Mouse (Mus musculus) embryo, embryonic 11 days (tissue): Measurements from ENCODE around the gene Myt1l.

Experiments
- DNase-seq: peaks from one replicate; pipeline ENCODE4 v3.0.0-alpha.2; 2015

The Myt1l gene

GRCm38 (mm10) chr12:29570351-29570750, 42.2 kb downstream of the Myt1l start:
- no peak for DNase-seq

- DNase-seq = no peak
These were observed 43.4 kb downstream of the Myt1l start for GRCm38 (mm10) chr12:29571613-29572012.

GRCm38 (mm10) chr12:29593787-29594186, 65.6 kb downstream of the Myt1l start:
- DNase-seq = no peak

- peak; percentile 10 for DNase-seq
These were observed 71.7 kb downstream of the Myt1l start for GRCm38 (mm10) chr12:29599916-29600315.

GRCm38 (mm10) chr12:29601223-29601622, 73.0 kb downstream of the Myt1l start:
- no peak for DNase-seq

GRCm38 (mm10) chr12:29604659-29605058, 76.5 kb downstream of the Myt1l start:
- no peak for DNase-seq

- DNase-seq = no peak
These were observed 76.9 kb downstream of the Myt1l start for GRCm38 (mm10) chr12:29605124-29605523.

GRCm38 (mm10) chr12:29606221-29606620, 78.0 kb downstream of the Myt1l start:
- no peak for DNase-seq

- DNase-seq = no peak
These were observed 89.6 kb downstream of the Myt1l start for GRCm38 (mm10) chr12:29617746-29618145.

- DNase-seq = no peak
These were observed 93.3 kb downstream of the Myt1l start for GRCm38 (mm10) chr12:29621530-29621929.

GRCm38 (mm10) chr12:29627956-29628750, 100.0 kb downstream of the Myt1l start:
- DNase-seq = peak; percentile 52

- no peak for DNase-seq
These were observed 101.8 kb downstream of the Myt1l start for GRCm38 (mm10) chr12:29629875-29630538.

GRCm38 (mm10) chr12:29634509-29634908, 106.3 kb downstream of the Myt1l start:
- no peak for DNase-seq

GRCm38 (mm10) chr12:29639543-29640196, 111.5 kb downstream of the Myt1l start:
- peak; percentile 71 for DNase-seq

GRCm38 (mm10) chr12:29640201-29640600, 112.0 kb downstream of the Myt1l start:
- peak; percentile 32 for DNase-seq

- DNase-seq = no peak
These were observed 114.7 kb downstream of the Myt1l start for GRCm38 (mm10) chr12:29642915-29643314.

GRCm38 (mm10) chr12:29644091-29644490, 115.9 kb downstream of the Myt1l start:
- DNase-seq = no peak

GRCm38 (mm10) chr12:29644721-29645120, 116.5 kb downstream of the Myt1l start:
- no peak for DNase-seq

GRCm38 (mm10) chr12:29649510-29650152, 121.4 kb downstream of the Myt1l start:
- no peak for DNase-seq

GRCm38 (mm10) chr12:29652516-29652915, 124.3 kb downstream of the Myt1l start:
- no peak for DNase-seq

- no peak for DNase-seq
These were observed 127.0 kb downstream of the Myt1l start for GRCm38 (mm10) chr12:29655197-29655632.

GRCm38 (mm10) chr12:29655673-29656072, 127.5 kb downstream of the Myt1l start:
- DNase-seq = no peak

- no peak for DNase-seq
These were observed 128.9 kb downstream of the Myt1l start for GRCm38 (mm10) chr12:29657061-29657460.
